Mouse (Mus musculus): ENCODE results near the gene Tpsg1.
A peak's percentile ranks its signal among the peaks of the same experiment; 100 is the strongest.

Gene Tpsg1

DNA sequence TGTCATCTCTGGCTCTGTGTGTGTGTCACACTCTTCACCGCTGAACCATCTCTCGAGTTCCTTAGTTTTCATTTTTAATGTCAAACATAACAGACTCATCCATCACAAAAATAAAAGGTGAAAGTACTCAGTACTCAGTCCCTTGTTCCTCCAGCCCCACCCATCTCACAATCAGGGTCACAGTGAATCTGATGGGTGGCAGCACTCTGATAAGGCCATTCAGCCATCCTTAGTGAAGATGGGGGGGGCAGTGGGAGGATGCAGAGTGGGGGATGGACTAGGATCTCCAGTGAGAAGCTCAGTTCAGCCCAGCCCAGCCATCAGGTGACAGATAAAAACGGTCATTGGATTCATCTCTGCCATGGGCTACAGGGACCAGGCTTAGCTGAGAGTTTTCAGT is at the start of gene Tpsg1:
Gene Tpsg1, plus strand, starts transcription at position 301 of the 400 bp plus-strand sequence.
- no peak for DNase-seq

GRCm38 (mm10) chr17:25320819-25321218 is 48.3 kb upstream of the Tpsg1 start:
- no peak for DNase-seq

DNA sequence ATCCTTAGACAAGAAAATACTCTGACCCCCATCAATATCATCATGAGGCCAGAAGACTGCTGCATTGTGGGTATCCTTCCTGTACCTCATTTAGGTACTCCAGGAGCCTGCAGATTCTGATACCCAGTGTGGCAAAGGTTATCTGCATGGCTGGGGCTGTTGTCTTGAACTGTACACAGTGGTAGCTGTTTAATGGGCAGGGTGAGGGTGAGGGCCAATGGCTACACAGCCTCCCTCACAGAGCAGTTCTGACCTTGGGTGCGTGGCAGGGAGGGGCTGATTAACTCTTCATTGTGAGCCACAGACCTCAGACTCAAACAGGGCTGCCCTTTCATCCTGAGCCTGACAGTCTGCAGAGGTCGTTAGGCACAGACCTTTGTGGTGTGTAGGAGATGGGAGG is 46.1 kb upstream of the Tpsg1 start:
- no peak for DNase-seq

DNA sequence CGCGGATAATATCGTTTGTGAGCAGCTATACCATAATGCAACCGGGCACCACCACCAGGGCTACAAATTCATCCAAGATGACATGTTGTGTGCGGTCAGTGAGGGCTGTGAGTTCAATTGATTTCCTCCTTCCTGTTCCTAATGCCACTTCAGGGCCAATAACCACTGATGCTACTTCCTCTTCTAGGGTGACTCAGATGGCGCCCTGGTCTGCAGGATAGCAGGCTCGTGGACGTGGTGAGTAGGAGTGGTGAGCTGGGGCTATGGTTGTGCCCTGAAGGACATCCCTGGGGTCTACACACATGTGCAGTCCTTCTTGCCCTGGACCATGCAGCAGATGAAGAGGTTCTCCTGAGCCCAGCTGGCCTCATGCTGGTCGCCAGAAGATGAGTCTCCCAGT is 36.8 kb upstream of the Tpsg1 start:
- no peak for DNase-seq

DNA sequence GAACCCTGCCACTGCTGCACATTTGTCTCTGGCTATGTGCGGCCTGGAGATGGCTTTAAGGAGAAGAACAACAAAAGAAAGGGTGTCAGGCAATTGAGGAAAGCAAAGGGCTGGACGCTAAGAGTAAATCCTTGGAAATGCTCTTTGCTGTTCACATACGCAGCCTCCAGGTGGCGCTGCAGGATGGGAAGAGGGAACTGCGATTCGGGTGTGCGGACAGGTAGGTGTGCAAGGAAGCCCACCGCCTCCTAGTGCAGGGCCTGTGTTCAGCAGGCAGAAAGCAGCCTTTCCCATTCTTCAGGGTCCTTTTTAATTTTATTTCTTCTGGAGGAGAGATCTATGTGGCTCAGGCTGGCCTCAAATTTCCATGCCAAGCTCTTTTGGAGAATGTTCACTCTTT is 35.1 kb upstream of the Tpsg1 start:
- DNase-seq, result peak; percentile 63

GRCm38 (mm10) chr17:25338218-25338617 is 30.9 kb upstream of the Tpsg1 start:
- no peak for DNase-seq

- no peak for DNase-seq
Observed at GRCm38 (mm10) chr17:25340003-25340402, 29.1 kb upstream of the Tpsg1 start.

- no peak for DNase-seq
Observed at GRCm38 (mm10) chr17:25341490-25341889, 27.6 kb upstream of the Tpsg1 start.

DNA sequence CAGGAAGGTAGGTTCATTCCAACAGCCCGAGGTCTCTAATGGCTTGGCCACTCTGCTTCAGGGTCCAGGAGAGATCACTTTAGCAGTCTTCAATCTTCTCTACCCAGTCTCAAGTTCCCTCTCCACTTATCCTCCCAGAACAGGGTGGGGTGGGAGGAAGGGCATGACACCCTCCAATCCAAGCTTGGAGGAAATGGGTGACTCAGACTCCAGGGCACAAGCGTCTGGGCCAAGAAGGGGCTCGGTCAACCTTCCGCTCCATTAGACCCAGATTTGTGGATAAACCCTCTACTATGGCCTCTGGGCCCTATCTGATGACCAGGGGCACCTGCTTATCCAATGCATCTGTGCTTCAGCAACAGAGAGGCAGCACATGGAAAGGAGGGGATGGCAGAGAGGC is 23.6 kb upstream of the Tpsg1 start, which contains the start of gene Tpsab1:
Gene Tpsab1, minus strand, starts transcription at position 101 of the 400 bp plus-strand sequence.
- no peak for DNase-seq

GRCm38 (mm10) chr17:25361291-25361690 is 7.8 kb upstream of the Tpsg1 start:
- no peak for DNase-seq

DNA sequence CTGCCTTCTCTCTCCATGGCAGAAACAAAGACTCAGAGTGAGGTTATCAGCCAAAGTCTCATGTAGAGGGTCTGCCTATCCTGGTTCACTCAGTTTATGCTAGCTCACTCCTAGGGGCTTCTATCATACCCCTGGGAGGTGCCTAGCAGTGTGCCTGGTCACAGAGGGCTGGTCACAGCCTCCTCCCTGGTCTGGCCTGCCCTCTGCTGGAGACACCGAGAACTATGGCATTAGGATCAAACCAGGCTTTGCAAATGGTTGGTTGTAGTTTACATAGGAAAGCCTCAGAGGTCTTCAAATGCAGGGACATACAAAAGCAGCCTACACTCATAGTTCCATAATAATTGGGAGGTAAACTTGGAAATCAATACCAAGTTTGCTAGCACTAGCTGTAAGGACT is 5.3 kb upstream of the Tpsg1 start:
- DNase-seq, result peak; percentile 47

DNA sequence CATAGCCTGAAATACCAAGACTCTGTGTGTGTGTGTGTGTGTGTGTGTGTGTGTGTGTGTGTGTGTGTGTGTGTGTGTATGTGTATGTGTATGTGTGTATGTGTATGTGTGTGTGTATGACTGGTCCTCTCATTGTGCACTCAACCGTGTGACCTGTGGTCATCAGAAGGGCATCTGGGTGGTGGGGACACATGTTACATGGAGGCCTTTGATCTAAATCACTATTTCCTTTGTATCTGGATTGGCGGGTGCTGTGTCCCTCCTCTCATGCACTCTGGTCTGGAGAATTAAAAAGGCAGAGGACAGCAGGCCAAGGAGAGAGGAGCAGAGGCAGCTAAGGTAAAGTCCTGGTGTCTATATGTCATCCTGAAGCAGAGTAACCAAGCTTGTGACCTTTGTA is 3.1 kb upstream of the Tpsg1 start, which contains the start of gene Tpsb2:
Gene Tpsb2, plus strand, starts transcription at position 301 of the 400 bp plus-strand sequence.
- DNase-seq, result no peak

- DNase-seq, result no peak
Observed at GRCm38 (mm10) chr17:25372491-25372890, 3.4 kb downstream of the Tpsg1 start.

GRCm38 (mm10) chr17:25374011-25374410 is 4.9 kb downstream of the Tpsg1 start:
- no peak for DNase-seq

GRCm38 (mm10) chr17:25394526-25394925 is 25.5 kb downstream of the Tpsg1 start:
- DNase-seq, result no peak

GRCm38 (mm10) chr17:25397804-25398519 is 28.9 kb downstream of the Tpsg1 start:
- peak; percentile 59 for DNase-seq

GRCm38 (mm10) chr17:25398520-25398838 is 29.4 kb downstream of the Tpsg1 start:
- DNase-seq, result no peak

- peak; percentile 45 for DNase-seq
Observed at GRCm38 (mm10) chr17:25400443-25400842, 31.4 kb downstream of the Tpsg1 start.

GRCm38 (mm10) chr17:25401491-25401890 is 32.4 kb downstream of the Tpsg1 start:
- DNase-seq, result no peak

- DNase-seq, result no peak
Observed at GRCm38 (mm10) chr17:25402224-25402623, 33.2 kb downstream of the Tpsg1 start.

GRCm38 (mm10) chr17:25404190-25404589 is 35.1 kb downstream of the Tpsg1 start:
- DNase-seq, result no peak

DNA sequence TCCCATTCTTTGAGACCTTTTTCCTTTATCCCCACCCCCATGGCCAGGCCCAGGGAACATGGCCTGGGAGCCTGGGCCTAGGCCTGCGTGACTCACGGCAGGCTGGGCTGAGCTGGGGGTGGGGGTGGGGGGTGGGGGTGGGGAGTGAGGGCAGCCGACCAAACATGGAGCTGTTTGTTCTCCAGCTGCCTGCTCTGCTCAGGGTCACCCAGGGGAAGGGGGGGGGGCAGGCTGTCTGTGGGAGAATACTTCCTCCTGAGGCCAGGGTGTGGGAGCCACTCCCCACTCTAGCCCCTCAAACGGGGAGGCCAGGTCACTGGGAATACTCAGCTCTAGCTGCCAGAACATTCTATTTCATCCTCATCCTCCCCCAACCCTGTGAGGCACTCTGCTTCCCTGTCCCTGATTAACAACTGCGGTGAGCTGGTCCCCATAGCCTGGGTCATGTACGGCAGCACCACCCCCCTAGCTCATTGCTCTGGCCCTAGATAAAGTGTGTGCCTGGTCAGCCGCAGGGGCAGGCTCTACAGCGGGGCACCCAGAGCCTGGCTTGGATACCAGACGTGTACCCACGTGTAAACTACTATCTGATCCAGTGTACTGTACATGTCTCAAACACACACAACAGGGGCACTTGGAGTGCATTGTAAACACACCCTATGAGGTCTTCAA is 36.3 kb downstream of the Tpsg1 start:
- no peak for DNase-seq

DNA sequence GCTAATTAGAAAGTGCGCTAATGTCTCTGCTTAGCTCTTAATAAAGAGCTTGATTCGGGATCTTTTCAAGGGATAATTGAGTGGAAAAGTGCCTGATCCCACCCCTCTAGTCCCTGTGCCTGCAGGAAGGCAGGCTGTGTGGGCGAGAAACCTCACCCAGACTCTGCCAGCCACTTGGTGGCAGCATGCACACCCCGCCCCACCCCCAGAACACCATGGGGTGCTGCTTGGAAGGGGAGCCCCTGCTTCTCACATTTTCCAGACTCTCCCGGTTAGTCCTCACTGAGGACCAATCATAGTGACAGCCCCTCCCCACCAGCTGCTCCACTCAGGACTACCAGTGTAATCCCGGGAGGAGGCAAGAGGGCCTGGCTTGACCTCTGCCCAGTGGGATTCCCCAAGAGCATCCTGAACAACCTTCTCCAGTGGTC is 37.0 kb downstream of the Tpsg1 start:
- no peak for DNase-seq

DNA sequence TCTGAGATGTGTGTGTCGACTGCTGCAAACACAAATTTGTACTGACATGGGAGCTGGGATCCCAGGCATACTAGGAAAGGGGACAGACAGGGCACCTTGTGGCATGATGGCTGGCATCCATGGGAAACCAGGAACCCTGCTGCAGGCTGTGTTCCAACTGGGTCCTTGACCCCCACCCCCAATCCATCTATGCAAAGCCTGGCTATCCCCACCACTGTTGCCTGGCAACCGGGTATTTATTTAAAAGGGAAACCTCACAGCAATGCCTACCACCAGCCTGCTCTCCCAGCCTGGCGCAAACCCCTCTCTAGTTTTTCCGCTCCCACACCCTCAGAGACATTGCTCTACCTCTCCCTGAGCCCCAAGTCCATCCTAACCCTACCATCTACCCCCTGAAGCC is 38.3 kb downstream of the Tpsg1 start:
- no peak for DNase-seq
